9 mouse cellular contexts compared by ENCODE assay signal in the genomic region with DNA sequence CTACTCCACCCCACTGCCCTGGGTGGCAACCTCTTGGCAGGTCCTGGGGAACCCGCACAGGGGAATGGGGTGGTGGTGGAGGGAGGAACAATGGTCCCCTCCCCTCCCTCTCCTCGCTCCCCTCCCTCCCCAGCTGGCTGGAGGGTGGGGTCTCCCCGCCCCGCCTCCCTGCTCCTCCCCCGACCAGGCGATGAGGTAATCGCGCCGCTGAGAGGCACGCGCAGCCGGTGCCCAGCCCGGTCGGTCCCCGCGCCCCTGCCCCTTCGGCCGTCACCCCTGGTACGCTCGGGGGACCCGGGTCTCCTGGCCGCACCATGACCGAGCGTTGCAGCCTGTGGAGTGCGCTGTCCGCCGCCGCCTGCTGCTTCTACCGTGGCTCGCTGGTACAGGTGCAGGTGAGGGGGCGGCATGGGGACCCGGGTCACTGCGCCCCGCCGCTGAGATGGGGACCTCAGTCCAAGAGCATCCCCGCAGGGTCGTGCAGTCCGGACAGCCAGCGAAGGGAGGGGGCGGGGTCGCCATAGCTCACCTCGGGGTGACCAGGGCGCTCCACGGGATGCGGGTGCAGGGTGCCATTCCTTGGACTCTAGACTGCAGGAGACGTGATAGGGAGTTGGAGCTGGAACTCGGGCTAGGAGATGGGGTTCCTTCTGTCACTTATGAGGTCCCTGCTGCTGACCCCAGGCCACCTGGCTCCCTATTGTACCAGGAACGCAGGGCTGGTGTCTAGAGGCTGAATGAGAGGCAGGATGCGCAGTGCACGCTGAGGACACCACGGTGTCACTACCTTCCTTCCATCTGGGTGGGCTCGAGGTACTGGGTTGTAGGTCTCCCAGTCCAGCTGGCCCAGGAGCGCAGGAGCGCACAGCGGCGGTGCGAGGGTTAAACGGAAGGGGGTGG. TPM values are rescaled to one million over a fixed set of nuclear protein-coding genes. Genes with fewer than 3 reads are reported as not detected.
DNase-seq lines count a peak whose midpoint lies in the region; ATAC-seq lines count a peak whose summit lies in the region.
"Had no signal": no experiment of that assay in that cellular context is flagged by ENCODE, and none has a peak within 500 bp of the region (broad histone marks: within the 10 kb centered on the region; RNA-seq: fewer than 3 reads in every experiment).

No protein-coding gene starts in this region.

- peak overlapping the region; percentile 42; the same call in 1 of the 2 replicates for H3K9ac ChIP-seq in kidney, embryonic 14.5 days (ENCODE audit: low read depth, low read length)
- H3K9ac ChIP-seq in lung, embryonic 16.5 days (ENCODE audit: low read length) = peak overlapping the region; percentile 44

- peaks cover 19% of the 10 kb centered on the region for H3K36me3 ChIP-seq in kidney, embryonic 14.5 days (ENCODE audit: control insufficient read depth, insufficient read depth, low read length)
- H3K36me3 ChIP-seq in heart, embryonic 10.5 days = peaks cover 29% of the 10 kb centered on the region
- no peaks in the 10 kb centered on the region for H3K36me3 ChIP-seq in lung, embryonic 16.5 days (ENCODE audit: control insufficient read depth, insufficient read depth, low read length)

- 6% methylated on average over 41 of the region's 58 CpGs for WGBS in kidney, embryonic 14.5 days
- WGBS in heart, embryonic 10.5 days = 5% methylated on average over 47 of the region's 58 CpGs
- whole genome bisulfite sequencing in lung, embryonic 16.5 days = 10% methylated on average over 52 of the region's 58 CpGs

- DNase-seq in kidney, adult 18-20 months = no peak
- peak; percentile 81 to 83 for DNase-seq in cerebellum, postnatal 14 days
- DNase-seq in heart, embryonic 10.5 days (ENCODE audit: low spot score) = no peak
- DNase-seq in layer of hippocampus, postnatal 10 days (ENCODE audit: low spot score in 2 of 2) = peak; percentile 63 to 77
- peak; percentile 78 to 80 for DNase-seq in right cerebral cortex, postnatal 10 days (ENCODE audit: low spot score in 2 of 2)
- no peak for DNase-seq in thymus, postnatal 4 days

- peaks cover 22% of the 10 kb centered on the region for H3K27me3 ChIP-seq in kidney, embryonic 14.5 days (ENCODE audit: control insufficient read depth, insufficient read depth, low read length)
- peaks cover 70% of the 10 kb centered on the region for H3K27me3 ChIP-seq in heart, embryonic 10.5 days (ENCODE audit: insufficient read depth, poor library complexity, severe bottlenecking)
- peaks cover 29% of the 10 kb centered on the region for H3K27me3 ChIP-seq in lung, embryonic 16.5 days (ENCODE audit: control insufficient read depth, insufficient read depth, low read depth, low read length)
- H3K27me3 ChIP-seq: CH12.LX had no signal

- H3K4me3 ChIP-seq in kidney, embryonic 14.5 days (ENCODE audit: low read length) = peak overlapping the region; percentile 45
- peak overlapping the region; percentile 64 for H3K4me3 ChIP-seq in heart, embryonic 10.5 days
- peak overlapping the region; percentile 43 for H3K4me3 ChIP-seq in lung, embryonic 16.5 days (ENCODE audit: low read length)

- peaks cover 14% of the 10 kb centered on the region for H3K4me1 ChIP-seq in kidney, embryonic 14.5 days (ENCODE audit: control insufficient read depth, insufficient read depth, low read length)
- peaks cover 33% of the 10 kb centered on the region for H3K4me1 ChIP-seq in heart, embryonic 10.5 days
- peaks cover 8% of the 10 kb centered on the region for H3K4me1 ChIP-seq in lung, embryonic 16.5 days (replicated peaks; ENCODE audit: control insufficient read depth, insufficient read depth, low read length)

- no peaks in the 10 kb centered on the region for H3K9me3 ChIP-seq in kidney, embryonic 14.5 days (ENCODE audit: control insufficient read depth, low read length)
- H3K9me3 ChIP-seq in heart, embryonic 10.5 days = no peaks in the 10 kb centered on the region
- no peaks in the 10 kb centered on the region for H3K9me3 ChIP-seq in lung, embryonic 16.5 days (ENCODE audit: control insufficient read depth, low read length)

- H3K27ac ChIP-seq in kidney, embryonic 14.5 days (ENCODE audit: low read depth, low read length) = no peak overlapping the region
- peak overlapping the region; percentile 82 for H3K27ac ChIP-seq in heart, embryonic 10.5 days
- no peak overlapping the region for H3K27ac ChIP-seq in lung, embryonic 16.5 days (ENCODE audit: low read length)

- ATAC-seq in kidney, embryonic 14.5 days (ENCODE audit: low FRiP score, low TSS enrichment) = peak; percentile 44
- peak; percentile 69 for ATAC-seq in lung, embryonic 16.5 days (ENCODE audit: low read depth)

- H3K4me2 ChIP-seq in kidney, embryonic 14.5 days (replicated peaks; ENCODE audit: low read depth, low read length) = peak overlapping the region; percentile 87
- peak overlapping the region; percentile 77 for H3K4me2 ChIP-seq in lung, embryonic 16.5 days (ENCODE audit: low read depth, low read length)

RNA-seq across cellular contexts. Expression of a gene that starts 0.7 kb away (rescaled TPM):
- not detected in 2 replicates for polyA plus RNA-seq in kidney, embryonic 14.5 days (2014; fragmentation: Nextera tagmentation; extraction: Ambion mirVana)
- polyA plus RNA-seq in heart, embryonic 10.5 days (2016; fragmentation: Nextera tagmentation; extraction: Ambion mirVana) = 0.28 TPM in 1 of 2 replicates, not detected in the other
- total RNA-seq in layer of hippocampus, postnatal 10 days (2021) = 1 to 10 TPM; 2.1 to 3.2 TPM
- 0.34 and 0.43 TPM in 2 replicates for polyA plus RNA-seq in lung, embryonic 16.5 days (2015; fragmentation: Nextera tagmentation; extraction: Ambion mirVana)
- total RNA-seq: CH12.LX had no signal

RNA-seq across cellular contexts. Expression of a gene that starts 15.5 kb away (rescaled TPM):
- 75.6 and 76.8 TPM in 2 replicates for polyA plus RNA-seq in kidney, embryonic 14.5 days (2014; fragmentation: Nextera tagmentation; extraction: Ambion mirVana)
- polyA plus RNA-seq in heart, embryonic 10.5 days (2016; fragmentation: Nextera tagmentation; extraction: Ambion mirVana) = 46.2 and 57.2 TPM in 2 replicates
- total RNA-seq in layer of hippocampus, postnatal 10 days (2021) = 10 to 100 TPM; 28.9 to 32.9 TPM
- 61.7 and 63.5 TPM in 2 replicates for polyA plus RNA-seq in lung, embryonic 16.5 days (2015; fragmentation: Nextera tagmentation; extraction: Ambion mirVana)

RNA-seq across cellular contexts. Expression of a gene that starts 20.7 kb away (rescaled TPM):
- 19.8 and 25.4 TPM in 2 replicates for polyA plus RNA-seq in kidney, embryonic 14.5 days (2014; fragmentation: Nextera tagmentation; extraction: Ambion mirVana)
- 34.8 and 35.4 TPM in 2 replicates for polyA plus RNA-seq in heart, embryonic 10.5 days (2016; fragmentation: Nextera tagmentation; extraction: Ambion mirVana)
- 10 to 100 TPM; 34.7 to 40.3 TPM for total RNA-seq in layer of hippocampus, postnatal 10 days (2021)
- polyA plus RNA-seq in lung, embryonic 16.5 days (2015; fragmentation: Nextera tagmentation; extraction: Ambion mirVana) = 43.2 and 46.2 TPM in 2 replicates

RNA-seq across cellular contexts. Expression of a gene that starts 28.6 kb away (rescaled TPM):
- 105 and 106 TPM in 2 replicates for polyA plus RNA-seq in kidney, embryonic 14.5 days (2014; fragmentation: Nextera tagmentation; extraction: Ambion mirVana)
- 89.1 and 115 TPM in 2 replicates for polyA plus RNA-seq in heart, embryonic 10.5 days (2016; fragmentation: Nextera tagmentation; extraction: Ambion mirVana)
- total RNA-seq in layer of hippocampus, postnatal 10 days (2021) = 10 to 100 TPM; 86.8 to 92.1 TPM
- polyA plus RNA-seq in lung, embryonic 16.5 days (2015; fragmentation: Nextera tagmentation; extraction: Ambion mirVana) = 77.2 and 85.1 TPM in 2 replicates

RNA-seq across cellular contexts. Expression of a gene that starts 33.9 kb away (rescaled TPM):
- 0.30 TPM in 1 of 2 replicates, not detected in the other for polyA plus RNA-seq in kidney, embryonic 14.5 days (2014; fragmentation: Nextera tagmentation; extraction: Ambion mirVana)
- 0.29 and 0.52 TPM in 2 replicates for polyA plus RNA-seq in heart, embryonic 10.5 days (2016; fragmentation: Nextera tagmentation; extraction: Ambion mirVana)
- under 1 TPM; 0.71 to 0.94 TPM for total RNA-seq in layer of hippocampus, postnatal 10 days (2021)
- 1.2 and 2.1 TPM in 2 replicates for polyA plus RNA-seq in lung, embryonic 16.5 days (2015; fragmentation: Nextera tagmentation; extraction: Ambion mirVana)

Comparison
In these comparisons a context has a peak if more than half of its experiments do, and no peak if none do; other contexts are left out.
1. DNase-seq: peak in cerebellum, postnatal 14 days (2 of 2), layer of hippocampus, postnatal 10 days (2 of 2) and right cerebral cortex, postnatal 10 days (2 of 2); none in kidney, adult 18-20 months (single experiment), heart, embryonic 10.5 days (single experiment) and thymus, postnatal 4 days (single experiment).
2. Peak in every context shown above with its lines, with median percentiles within 50 percentile points of each other: H3K4me3 ChIP-seq.